Mouse (Mus musculus) heart, adult 10 weeks (tissue): ENCODE data around the gene Plpp2. TPM values are rescaled to one million over a fixed set of nuclear protein-coding genes. Genes with fewer than 3 reads are reported as not detected.

Experiments used
- polyA plus RNA-seq: library from polyadenylated mRNA; stranded (reverse); fragments of 350-450 nt; fragmentation: Illumina TruSeq; extraction: RNeasy Lipid Tissue Mini Kit (QIAGEN cat#74804); gene quantifications from one replicate; pipeline ENCODE4 v1.2.3, GENCODE M21; 2014; ENCODE audit warnings: low read depth, low replicate concordance

The Plpp2 gene
- 3.2 TPM for polyA plus RNA-seq

GRCm38 (mm10) chr10:79533126-79533911 is at the start of gene Plpp2:
Plpp2 (minus strand) TSS chr10:79533796.

GRCm38 (mm10) chr10:79554330-79555237 is 21.0 kb upstream of the Plpp2 start, which contains the start of gene Mier2:
Mier2 (minus strand) TSS chr10:79555199.

Other genes starting within 250 kb of the Plpp2 start
- gene Vmn2r82, start 177.3 kb downstream of the Plpp2 start, polyA plus RNA-seq = not detected
- gene Vmn2r83, start 65.1 kb downstream of the Plpp2 start, polyA plus RNA-seq = not detected
- 14.6 TPM for gene Mier2, start 21.4 kb upstream of the Plpp2 start, polyA plus RNA-seq
- not detected for gene Theg, start 53.5 kb upstream of the Plpp2 start, polyA plus RNA-seq
- gene C2cd4c, start 80.2 kb upstream of the Plpp2 start, polyA plus RNA-seq = not detected
- gene Shc2, start 104.1 kb upstream of the Plpp2 start, polyA plus RNA-seq = 2.7 TPM
- not detected for gene Odf3l2, start 111.9 kb upstream of the Plpp2 start, polyA plus RNA-seq
- gene Madcam1, start 130.8 kb upstream of the Plpp2 start, polyA plus RNA-seq = not detected
- 15.6 TPM for gene Tpgs1, start 135.6 kb upstream of the Plpp2 start, polyA plus RNA-seq
- 255 TPM for gene Cdc34, start 148.4 kb upstream of the Plpp2 start, polyA plus RNA-seq
- 9.9 TPM for gene Gzmm, start 155.2 kb upstream of the Plpp2 start, polyA plus RNA-seq
- 2,003 TPM for gene Bsg, start 170.7 kb upstream of the Plpp2 start, polyA plus RNA-seq
- 13.4 TPM for gene Hcn2, start 182.8 kb upstream of the Plpp2 start, polyA plus RNA-seq
- 44.1 TPM for gene Polrmt, start 212.8 kb upstream of the Plpp2 start, polyA plus RNA-seq
- gene Fgf22, start 221.3 kb upstream of the Plpp2 start, polyA plus RNA-seq = not detected
- 22.6 TPM for gene Rnf126, start 233.2 kb upstream of the Plpp2 start, polyA plus RNA-seq
- gene Fstl3, start 243.5 kb upstream of the Plpp2 start, polyA plus RNA-seq = 8.3 TPM